Mouse (Mus musculus) kidney, adult 2 months (tissue): ENCODE data around the gene Atp6ap1. TPM values are rescaled to one million over a fixed set of nuclear protein-coding genes. Genes with fewer than 3 reads are reported as not detected.

Experiments
- DNase-seq: peaks from one replicate; pipeline ENCODE4 v3.0.0; 2021
- H3K27ac ChIP-seq: fragments of 200-500 bp; 2 replicates; pipeline ENCODE4 v1.5.1; 2012; ENCODE audit warnings: low read depth, low read length, control low read depth, inconsistent platforms; ENCODE audit not compliant: insufficient read depth
- H3K27me3 ChIP-seq: fragments of 200-500 bp; replicated peaks from 2 replicates; pipeline ENCODE4 v1.6.1; 2012; ENCODE audit warnings: mild to moderate bottlenecking, moderate library complexity, low read length, inconsistent platforms; ENCODE audit not compliant: control insufficient read depth, insufficient read depth
- H3K36me3 ChIP-seq: fragments of 200-500 bp; 2 replicates; pipeline ENCODE4 v1.6.1; 2012; ENCODE audit warnings: mild to moderate bottlenecking, moderate library complexity, low read length, inconsistent platforms; ENCODE audit not compliant: control insufficient read depth, insufficient read depth
- H3K4me1 ChIP-seq: fragments of 200-500 bp; 2 replicates; pipeline ENCODE4 v1.6.1; 2011; ENCODE audit warnings: low read length; ENCODE audit not compliant: control insufficient read depth, insufficient read depth
- H3K4me3 ChIP-seq: fragments of 200-500 bp; 2 replicates; pipeline ENCODE4 v1.5.1; 2011; ENCODE audit warnings: mild to moderate bottlenecking, low read depth, low read length, control low read depth; ENCODE audit not compliant: insufficient read depth
- CTCF ChIP-seq: fragments of 200-500 bp; conservative IDR thresholded peaks from 2 replicates; pipeline ENCODE4 v1.5.1; 2011; ENCODE audit warnings: low read depth, mild to moderate bottlenecking, control low read depth, low read length, moderate library complexity, mixed read lengths; ENCODE audit not compliant: insufficient read depth, insufficient read length
- POLR2A ChIP-seq: fragments of 200-500 bp; IDR thresholded peaks from one replicate; pipeline ENCODE4 v1.6.1; 2011; ENCODE audit warnings: low read depth, low read length, control low read depth
- WGBS: fragments of 180-500 bp; shearing (Covaris S2); methylation state at CpG from one replicate; pipeline ENCODE4 v1.1.7; 2018; 5-methylcytosine and 5-hydroxymethylcytosine counted together
- polyA plus RNA-seq: library from polyadenylated mRNA; depleted of rRNA; stranded (reverse); fragments of >200 nt; gene quantifications from 2 replicates; pipeline ENCODE4 v1.2.3, GENCODE M21; 2012; rRNA removed

The Atp6ap1 gene
- polyA plus RNA-seq = 382 and 458 TPM in 2 replicates

GRCm38 (mm10) chrX:74296538-74297448 is at the start of gene Atp6ap1:
Gene Atp6ap1, plus strand, starts transcription at chrX:74297097.
- no peak for TF ChIP-seq CTCF
- TF ChIP-seq POLR2A = peak; percentile 56
- Histone ChIP-seq H3K27ac (peak within 1 kb of the TSS; percentile 58), H3K36me3 (no peaks in the 10 kb centered on the region), H3K27me3 (no peaks in the 10 kb centered on the region), H3K4me1 (no peaks in the 10 kb centered on the region), H3K4me3 (peak within 1 kb of the TSS; percentile 98)
- under 1% methylated on average over 37 of the region's 37 CpGs for WGBS
- DNase-seq = peak; percentile 98

- H3K36me3 ChIP-seq = no peaks in the 10 kb centered on the region
- TF ChIP-seq POLR2A (no peak), CTCF (peak; percentile 59)
- H3K4me1 ChIP-seq = peaks cover 3% of the 10 kb centered on the region
- peak; percentile 63 for DNase-seq
- H3K27me3 ChIP-seq = no peaks in the 10 kb centered on the region
- 3% methylated on average over 3 of the region's 3 CpGs for WGBS
- peak overlapping the region; percentile 15; the same call in 1 of the 2 replicates for H3K27ac ChIP-seq
- H3K4me3 ChIP-seq = peak overlapping the region; percentile 59
Observed at GRCm38 (mm10) chrX:74248651-74249050, 48.2 kb upstream of the Atp6ap1 start.

GRCm38 (mm10) chrX:74249615-74250014 is 47.3 kb upstream of the Atp6ap1 start, which contains the start of gene Flna:
Gene Flna, minus strand, starts transcription at chrX:74249820.
- peak; percentile 72 for DNase-seq
- Histone ChIP-seq H3K27ac (peak within 1 kb of the TSS; percentile 20; the same call in 1 of the 2 replicates), H3K36me3 (no peaks in the 10 kb centered on the region), H3K4me3 (peak within 1 kb of the TSS; percentile 59), H3K27me3 (no peaks in the 10 kb centered on the region), H3K4me1 (peaks cover 3% of the 10 kb centered on the region)
- 1% methylated on average over 27 of the region's 38 CpGs for WGBS
- no peak for TF ChIP-seq POLR2A
- TF ChIP-seq CTCF = peak; percentile 37

- peak within 1 kb of the TSS; percentile 66 for H3K27ac ChIP-seq
- peak within 1 kb of the TSS; percentile 81 for H3K4me3 ChIP-seq
- 10% methylated on average over 39 of the region's 39 CpGs for WGBS
- peaks cover 5% of the 10 kb centered on the region for H3K4me1 ChIP-seq
- DNase-seq = peak; percentile 97
- no peak for TF ChIP-seq POLR2A
- TF ChIP-seq CTCF = no peak
- H3K27me3 ChIP-seq = no peaks in the 10 kb centered on the region
- no peaks in the 10 kb centered on the region for H3K36me3 ChIP-seq
Observed at GRCm38 (mm10) chrX:74254153-74254887, 42.6 kb upstream of the Atp6ap1 start, which contains the start of gene Emd. Gene Emd, plus strand, starts transcription at chrX:74254687.

GRCm38 (mm10) chrX:74254888-74255565 is 41.9 kb upstream of the Atp6ap1 start:
- H3K4me3 ChIP-seq = peak overlapping the region; percentile 81
- peak overlapping the region; percentile 66 for H3K27ac ChIP-seq
- H3K36me3 ChIP-seq = no peaks in the 10 kb centered on the region
- DNase-seq = no peak
- H3K4me1 ChIP-seq = peaks cover 4% of the 10 kb centered on the region; the same call in 1 of the 2 replicates
- no peaks in the 10 kb centered on the region for H3K27me3 ChIP-seq
- WGBS = 3% methylated on average over 31 of the region's 31 CpGs
- TF ChIP-seq POLR2A (no peak), CTCF (no peak)

GRCm38 (mm10) chrX:74257746-74258145 is 39.2 kb upstream of the Atp6ap1 start:
- peaks cover 4% of the 10 kb centered on the region; the same call in 1 of the 2 replicates for H3K4me1 ChIP-seq
- no peak overlapping the region for H3K27ac ChIP-seq
- H3K27me3 ChIP-seq = no peaks in the 10 kb centered on the region
- H3K36me3 ChIP-seq = no peaks in the 10 kb centered on the region
- no peak overlapping the region for H3K4me3 ChIP-seq
- 92% methylated on average over 3 of the region's 3 CpGs for WGBS
- TF ChIP-seq POLR2A (no peak), CTCF (no peak)
- DNase-seq = no peak
